Comparison of ENCODE assay signal across 8 mouse cellular contexts in the genomic region with DNA sequence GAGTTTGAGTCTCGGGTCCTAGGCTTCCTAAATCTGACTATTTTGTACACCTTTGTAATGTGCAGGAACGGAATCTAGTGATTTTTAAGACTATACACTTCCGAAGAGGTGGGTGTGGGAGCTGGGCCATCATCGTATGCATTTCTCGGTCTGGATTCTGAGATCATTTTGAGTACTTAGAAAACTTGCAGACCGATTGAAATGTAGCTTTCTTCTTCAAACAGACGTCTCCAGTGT. TPM values are rescaled to one million over a fixed set of nuclear protein-coding genes. Genes with fewer than 3 reads are reported as not detected.
DNase-seq lines count a peak whose midpoint lies in the region; ATAC-seq and TF ChIP-seq lines count a peak whose summit lies in the region.

Gene Gm9958, plus strand, starts transcription at position 138 of the 237 bp plus-strand sequence.

- peak within 1 kb of the TSS; percentile 64 for H3K4me2 ChIP-seq in lung, embryonic 15.5 days
- H3K4me2 ChIP-seq in hindbrain, embryonic 15.5 days, result peak within 1 kb of the TSS; percentile 82
- peak within 1 kb of the TSS; percentile 81 for H3K4me2 ChIP-seq in myocyte (ENCODE audit: low read depth)

- peak within 1 kb of the TSS; percentile 99 for H3K27ac ChIP-seq in lung, embryonic 15.5 days
- peak within 1 kb of the TSS; percentile 100 for H3K27ac ChIP-seq in hindbrain, embryonic 15.5 days (replicated peaks)

- H3K4me1 ChIP-seq in lung, embryonic 15.5 days, result peaks cover 27% of the 10 kb centered on the region
- peaks cover 35% of the 10 kb centered on the region for H3K4me1 ChIP-seq in hindbrain, embryonic 15.5 days (replicated peaks)

- no peaks in the 10 kb centered on the region for H3K36me3 ChIP-seq in lung, embryonic 15.5 days
- no peaks in the 10 kb centered on the region for H3K36me3 ChIP-seq in hindbrain, embryonic 15.5 days
- H3K36me3 ChIP-seq in myocyte (ENCODE audit: control insufficient read depth, insufficient read depth), result no peaks in the 10 kb centered on the region

- peak within 1 kb of the TSS; percentile 98 for H3ac ChIP-seq in myocyte (ENCODE audit: control insufficient read depth, insufficient read length)

- TF ChIP-seq POLR2A in myocyte (IDR thresholded peaks at IDR 0.05; ENCODE audit: insufficient read length, low read depth), result no peak

- peak within 1 kb of the TSS; percentile 94 for H3K9ac ChIP-seq in lung, embryonic 15.5 days
- H3K9ac ChIP-seq in hindbrain, embryonic 15.5 days, result peak within 1 kb of the TSS; percentile 86

- peaks cover 48% of the 10 kb centered on the region for H3K79me2 ChIP-seq in myocyte (ENCODE audit: control insufficient read depth, insufficient read depth)

- DNase-seq in cerebellum, adult 11-12 months, result peak; percentile 35
- DNase-seq in cerebellum, adult 8-10 months, result no peak
- DNase-seq in lung, postnatal 36 days, result no peak
- DNase-seq in left cerebral cortex, adult 11 months (ENCODE audit: low spot score), result no peak
- DNase-seq in ovary, adult 18-20 months (ENCODE audit: low spot score), result no peak

- under 1% methylated on average over 7 of the region's 7 CpGs for WGBS in lung, embryonic 15.5 days
- WGBS in hindbrain, embryonic 15.5 days, result 5% methylated on average over 7 of the region's 7 CpGs

- peak within 1 kb of the TSS; percentile 75 for H3K4me3 ChIP-seq in lung, embryonic 15.5 days
- H3K4me3 ChIP-seq in hindbrain, embryonic 15.5 days, result peak within 1 kb of the TSS; percentile 97
- H3K4me3 ChIP-seq in myocyte, result peak within 1 kb of the TSS; percentile 99

- no peak for ATAC-seq in lung, embryonic 15.5 days (ENCODE audit: borderline replicate concordance, extremely low read depth, low FRiP score, low TSS enrichment)
- ATAC-seq in hindbrain, embryonic 15.5 days (ENCODE audit: low FRiP score, low read depth), result no peak

- H3K27me3 ChIP-seq in lung, embryonic 15.5 days, result no peaks in the 10 kb centered on the region
- no peaks in the 10 kb centered on the region for H3K27me3 ChIP-seq in hindbrain, embryonic 15.5 days
- no peaks in the 10 kb centered on the region for H3K27me3 ChIP-seq in myocyte (ENCODE audit: control insufficient read depth, insufficient read depth, insufficient read length)

- H3K9me3 ChIP-seq in lung, embryonic 15.5 days, result no peaks in the 10 kb centered on the region
- H3K9me3 ChIP-seq in hindbrain, embryonic 15.5 days, result no peaks in the 10 kb centered on the region

TF ChIP-seq in myocyte, 11 proteins besides CTCF, POLR2A, EP300 and RAD21:
- no peak for TF ChIP-seq SRF (IDR thresholded peaks at IDR 0.05; ENCODE audit: control insufficient read depth, insufficient read length, low read depth)
- TF ChIP-seq E2F4 (IDR thresholded peaks at IDR 0.05; ENCODE audit: insufficient read depth), result no peak
- TF ChIP-seq MYOG (IDR thresholded peaks at IDR 0.05; ENCODE audit: control insufficient read depth in 1 of 3, insufficient read depth in 1 of 3, insufficient read length in 2 of 3, low read depth in 2 of 3), result no peak
- TF ChIP-seq CEBPB (IDR thresholded peaks at IDR 0.05; ENCODE audit: insufficient read depth, poor library complexity, severe bottlenecking), result no peak
- TF ChIP-seq REST (IDR thresholded peaks at IDR 0.05; ENCODE audit: insufficient read depth, insufficient read length), result no peak
- no peak for TF ChIP-seq TCF12 (IDR thresholded peaks at IDR 0.05; ENCODE audit: insufficient read depth, poor library complexity, severe bottlenecking)
- no peak for TF ChIP-seq USF1 (IDR thresholded peaks at IDR 0.05; ENCODE audit: low read depth)
- no peak for TF ChIP-seq MYOD1 (IDR thresholded peaks at IDR 0.05; ENCODE audit: control insufficient read depth in 1 of 3, insufficient read length in 2 of 3, low read depth in 2 of 3)
- TF ChIP-seq TCF3 (IDR thresholded peaks at IDR 0.05; ENCODE audit: insufficient read length, low read depth), result no peak
- TF ChIP-seq MAX (IDR thresholded peaks at IDR 0.05; ENCODE audit: low read depth), result no peak

RNA-seq across cellular contexts. Expression of gene Gm9958, which starts in this region (rescaled TPM):
- polyA plus RNA-seq in lung, embryonic 15.5 days (2015; fragmentation: Nextera tagmentation; extraction: Ambion mirVana), result 5.2 and 7.1 TPM in 2 replicates
- 4.7 and 4.8 TPM in 2 replicates for polyA plus RNA-seq in hindbrain, embryonic 15.5 days (2015; fragmentation: Nextera tagmentation; extraction: Ambion mirVana)
- 0.64 TPM for polyA plus RNA-seq in myocyte (2012; fragmentation: generic; extraction: Trizol)
